Comparison of ENCODE assay signal across 14 mouse cellular contexts in the genomic region with DNA sequence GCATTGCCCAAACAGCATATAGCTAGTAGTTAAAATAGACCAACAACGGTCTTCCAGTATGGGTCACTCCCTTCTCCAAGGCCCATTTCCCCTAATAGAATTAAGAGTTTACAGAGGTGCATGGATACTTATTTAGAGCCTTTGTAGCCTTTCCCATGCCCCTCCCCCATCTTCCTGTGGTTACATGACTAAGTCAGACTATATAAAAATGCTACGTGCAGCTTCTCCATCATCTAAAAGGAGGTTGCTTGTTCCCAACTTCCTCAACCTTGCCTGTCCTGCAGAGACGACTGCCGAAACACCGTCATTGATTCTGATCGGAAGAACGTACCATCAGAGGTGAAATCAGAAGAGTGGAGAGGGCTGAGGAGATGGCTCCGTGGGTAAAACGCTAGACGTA.
"Had no signal": no experiment of that assay in that cellular context is flagged by ENCODE, and none has a peak within 500 bp of the region (broad histone marks: within the 10 kb centered on the region; RNA-seq: fewer than 3 reads in every experiment).

No protein-coding gene starts in this region.

- H3K4me1 ChIP-seq: kidney, embryonic 15.5 days; limb, embryonic 10.5 days; liver, embryonic 15.5 days; midbrain, embryonic 12.5 days had no signal

- H3K36me3 ChIP-seq: kidney, embryonic 15.5 days; limb, embryonic 10.5 days; liver, embryonic 15.5 days; midbrain, embryonic 12.5 days had no signal

- H3K4me3 ChIP-seq: kidney, embryonic 15.5 days; left cerebral cortex, adult 2 months; limb, embryonic 10.5 days; liver, embryonic 15.5 days; midbrain, embryonic 12.5 days had no signal

- DNase-seq: kidney, adult 2 months; kidney, postnatal 25 days; lung, embryonic 14.5 days; lung, postnatal 14 days; retina, postnatal 1 day; thymus, adult 2 months; thymus, postnatal 25 days had no signal

- H3K9me3 ChIP-seq: kidney, embryonic 15.5 days; limb, embryonic 10.5 days; liver, embryonic 15.5 days; midbrain, embryonic 12.5 days had no signal

- H3K9ac ChIP-seq: kidney, embryonic 15.5 days; liver, embryonic 15.5 days; lung, embryonic 14.5 days; midbrain, embryonic 12.5 days had no signal

- H3K27me3 ChIP-seq: kidney, embryonic 15.5 days; liver, embryonic 15.5 days; midbrain, embryonic 12.5 days had no signal

- H3K27ac ChIP-seq: kidney, embryonic 15.5 days; left cerebral cortex, adult 2 months; limb, embryonic 10.5 days; liver, embryonic 15.5 days; macrophage; midbrain, embryonic 12.5 days had no signal

- H3K4me2 ChIP-seq: kidney, embryonic 15.5 days; liver, embryonic 11.5 days; liver, embryonic 15.5 days; lung, embryonic 14.5 days; midbrain, embryonic 12.5 days had no signal
